Mouse (Mus musculus) C2C12 (cell line): ENCODE measurements at regions not wholly inside any gene's neighbourhood (a gene's known extent, or its start where the extent isn't known, plus 50 kb on each side); places are given as distances from the start of the nearest gene placed in this dataset.
A peak's percentile ranks its signal among the peaks of the same experiment; 100 is the strongest.

Experiments
- H3K27me3 ChIP-seq: one replicate; pipeline ENCODE4 v1.6.1; 2011; ENCODE audit not compliant: control insufficient read depth, insufficient read depth, insufficient read length
- H3K36me3 ChIP-seq: one replicate; pipeline ENCODE4 v1.6.1; 2011; ENCODE audit not compliant: control insufficient read depth, insufficient read depth
- H3K4me3 ChIP-seq: one replicate; pipeline ENCODE4 v1.5.1; 2011; ENCODE audit warnings: mild to moderate bottlenecking, control low read depth; ENCODE audit not compliant: poor library complexity, insufficient read depth, severe bottlenecking
- H3K79me2 ChIP-seq: one replicate; pipeline ENCODE4 v1.6.1; 2011; ENCODE audit not compliant: control insufficient read depth, insufficient read depth
- H3K79me3 ChIP-seq: one replicate; pipeline ENCODE4 v1.6.1; 2011; ENCODE audit warnings: low read depth, control low read depth
- H3ac ChIP-seq: one replicate; pipeline ENCODE3; 2011; ENCODE audit warnings: low read depth; ENCODE audit not compliant: control insufficient read depth, insufficient read length
- CEBPB ChIP-seq: IDR thresholded peaks from one replicate; pipeline ENCODE4 v1.6.1; 2011; ENCODE audit warnings: low read depth, mild to moderate bottlenecking, control low read depth, moderate library complexity
- CTCF ChIP-seq: IDR thresholded peaks from one replicate; pipeline ENCODE4 v1.5.1; 2011; ENCODE audit not compliant: control insufficient read depth, insufficient read depth, insufficient read length
- FOSL1 ChIP-seq: IDR thresholded peaks from one replicate; pipeline ENCODE4 v1.8.0; 2011; ENCODE audit warnings: mild to moderate bottlenecking, low read length; ENCODE audit not compliant: poor library complexity, insufficient read depth, severe bottlenecking
- MAX ChIP-seq: IDR thresholded peaks from one replicate; pipeline ENCODE4 v1.6.1; 2011; ENCODE audit warnings: mild to moderate bottlenecking, control low read depth
- MYOD1 ChIP-seq: IDR thresholded peaks from one replicate; pipeline ENCODE4 v1.6.1; 2011; ENCODE audit warnings: low read depth; ENCODE audit not compliant: control insufficient read depth, insufficient read length
- MYOG ChIP-seq: IDR thresholded peaks from one replicate; pipeline ENCODE4 v1.6.1; 2011; ENCODE audit not compliant: control insufficient read depth, insufficient read length; ENCODE audit errors: extremely low read depth
- USF1 ChIP-seq: IDR thresholded peaks from one replicate; pipeline ENCODE4 v1.6.1; 2011; ENCODE audit warnings: low read depth, mild to moderate bottlenecking, control low read depth, moderate library complexity

DNA sequence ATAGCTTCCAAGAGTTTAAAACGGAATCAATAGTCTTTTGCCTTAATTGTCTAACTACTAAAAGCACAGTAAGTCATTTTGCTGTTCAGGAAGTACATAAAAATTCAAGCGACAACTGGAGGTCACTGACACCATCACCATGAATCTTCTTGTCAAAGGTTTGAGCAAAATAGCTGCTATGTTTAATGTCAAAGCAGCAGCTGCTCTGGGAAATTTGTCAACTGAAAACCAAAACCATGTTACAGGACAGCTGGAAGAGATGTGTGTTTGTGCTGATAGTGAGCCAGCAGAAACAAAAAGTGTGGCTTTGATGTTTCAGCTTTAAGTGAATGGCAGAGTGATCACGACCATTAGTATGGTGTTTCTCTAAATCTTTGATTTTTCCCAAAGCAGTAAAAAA is 100.7 kb downstream of the Il13ra2 start:
- no peak overlapping the region for H3ac ChIP-seq
- H3K79me3 ChIP-seq: no peaks in the 10 kb centered on the region
- no peaks in the 10 kb centered on the region for H3K79me2 ChIP-seq
- H3K27me3 ChIP-seq: no peaks in the 10 kb centered on the region
- H3K36me3 ChIP-seq: no peaks in the 10 kb centered on the region
- peak; percentile 61 for TF ChIP-seq MYOD1
- no peak for TF ChIP-seq USF1
- no peak overlapping the region for H3K4me3 ChIP-seq

- Histone ChIP-seq H3K27me3 (no peaks in the 10 kb centered on the region), H3ac (no peak overlapping the region), H3K4me3 (no peak overlapping the region), H3K79me3 (no peaks in the 10 kb centered on the region), H3K79me2 (no peaks in the 10 kb centered on the region), H3K36me3 (no peaks in the 10 kb centered on the region)
- TF ChIP-seq MYOD1 (no peak), CTCF (no peak), MAX (no peak), MYOG (no peak), USF1 (no peak), FOSL1 (no peak), CEBPB (no peak)
Observed at GRCm38 (mm10) chrX:147326231-147326630, 102.8 kb downstream of the Il13ra2 start.
